Mouse (Mus musculus) spleen, adult 2 months (tissue): ENCODE results near the gene Krtap4-1.
"Not testable (repeated sequence)": the region's sequence is repeated elsewhere in the genome, so short reads cannot be mapped to it uniquely, and the experiment has no call there.

Experiments
- CTCF ChIP-seq: fragments of 200-500 bp; IDR thresholded peaks from 2 replicates; pipeline ENCODE4 v1.5.1; 2011; ENCODE audit warnings: mild to moderate bottlenecking, inconsistent platforms; ENCODE audit not compliant: insufficient read depth, insufficient read length, insufficient replicate concordance; ENCODE audit errors: extremely low read depth
- POLR2A ChIP-seq: fragments of 200-500 bp; IDR thresholded peaks from 2 replicates; pipeline ENCODE4 v1.6.1; 2011; ENCODE audit warnings: low read depth, low read length, inconsistent platforms

DNA sequence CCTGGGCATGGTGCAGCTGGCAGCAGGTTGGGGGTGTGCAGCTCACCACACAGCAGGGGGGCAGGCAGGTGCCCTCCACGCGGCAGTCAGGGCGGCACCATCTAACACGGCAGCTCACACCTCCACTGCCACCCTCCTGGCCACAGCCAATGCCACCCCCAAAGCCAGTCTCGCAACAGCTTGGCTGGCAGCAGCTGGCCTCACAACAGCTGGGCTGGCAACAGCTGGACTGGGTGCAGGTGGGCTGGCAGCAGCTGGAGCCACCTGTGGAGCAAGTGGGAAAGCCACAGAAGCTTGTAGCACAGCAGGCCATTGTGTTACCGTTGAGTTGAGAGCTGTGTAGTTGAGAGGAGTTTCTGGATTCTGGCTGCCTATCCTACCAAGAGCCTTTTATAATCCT is 30.3 kb downstream of the Krtap4-1 start, which contains the start of gene Krtap9-3:
- TF ChIP-seq CTCF, POLR2A: not testable (repeated sequence)
